Mouse (Mus musculus): ENCODE results near the gene Atp8a2. TPM values are rescaled to one million over a fixed set of nuclear protein-coding genes. Genes with fewer than 3 reads are reported as not detected.

Atp8a2 gene
- polyA plus RNA-seq (2015; fragmentation: Nextera tagmentation; extraction: Ambion mirVana) = 1.2 and 1.4 TPM in 2 replicates

DNA sequence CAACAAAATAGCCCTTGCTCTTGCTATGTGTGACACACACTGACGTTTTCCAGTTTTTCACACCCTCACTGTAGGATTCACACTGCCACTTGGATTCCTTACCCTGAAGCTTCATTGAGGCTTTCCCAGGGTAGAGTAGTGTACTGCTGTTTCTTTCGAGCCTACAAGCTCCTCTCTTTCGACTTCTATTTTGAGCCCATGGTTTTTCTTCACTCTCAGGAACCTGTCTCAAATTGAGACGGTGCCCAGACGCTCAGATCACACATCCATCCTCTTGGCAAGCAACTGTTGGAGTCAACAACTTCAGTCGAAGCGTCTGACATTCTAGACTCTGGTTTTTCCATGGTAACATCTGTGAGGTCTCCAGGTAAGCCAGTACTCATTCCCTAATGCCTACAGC, at the start of gene Atp8a2:
Atp8a2 (minus strand) TSS at position 296 of the 400 bp plus-strand sequence.
- Histone ChIP-seq H3K36me3 (no peaks in the 10 kb centered on the region), H3K4me2 (no peak within 1 kb of the TSS), H3K4me1 (no peaks in the 10 kb centered on the region), H3K27ac (no peak within 1 kb of the TSS), H3K27me3 (no peaks in the 10 kb centered on the region), H3K4me3 (replicated peaks) (no peak within 1 kb of the TSS), H3K9me3 (replicated peaks) (no peaks in the 10 kb centered on the region), H3K9ac (no peak within 1 kb of the TSS)
- no peak for ATAC-seq (replicated peaks; ENCODE audit: low FRiP score)
- WGBS = 73% methylated on average over 7 of the region's 7 CpGs

DNA sequence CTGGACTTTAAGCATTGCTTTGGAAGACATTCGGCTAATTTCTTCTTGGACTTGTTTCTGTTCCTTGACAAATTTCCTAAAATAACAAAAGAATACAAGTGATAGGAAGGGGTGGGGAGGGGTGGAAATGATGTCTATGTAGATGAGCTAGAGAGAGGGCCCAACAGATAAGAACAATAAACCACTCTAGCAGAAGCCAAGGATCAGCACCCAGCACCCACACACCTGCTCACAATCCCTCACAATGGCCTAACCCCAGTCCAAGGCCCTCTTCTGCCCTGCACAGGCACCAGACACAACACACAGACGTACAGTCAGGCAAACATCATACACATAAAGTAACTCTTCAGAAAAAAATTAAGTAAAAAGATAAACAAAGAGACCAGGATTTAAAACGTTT, 41.6 kb upstream of the Atp8a2 start:
- Histone ChIP-seq H3K4me1 (no peaks in the 10 kb centered on the region), H3K9ac (no peak overlapping the region), H3K36me3 (peaks cover 70% of the 10 kb centered on the region), H3K27me3 (no peaks in the 10 kb centered on the region), H3K4me3 (replicated peaks) (no peak overlapping the region), H3K27ac (no peak overlapping the region), H3K9me3 (replicated peaks) (no peaks in the 10 kb centered on the region), H3K4me2 (no peak overlapping the region)
- ATAC-seq (replicated peaks; ENCODE audit: low FRiP score) = no peak
- 84% methylated on average over 3 of the region's 3 CpGs for WGBS

DNA sequence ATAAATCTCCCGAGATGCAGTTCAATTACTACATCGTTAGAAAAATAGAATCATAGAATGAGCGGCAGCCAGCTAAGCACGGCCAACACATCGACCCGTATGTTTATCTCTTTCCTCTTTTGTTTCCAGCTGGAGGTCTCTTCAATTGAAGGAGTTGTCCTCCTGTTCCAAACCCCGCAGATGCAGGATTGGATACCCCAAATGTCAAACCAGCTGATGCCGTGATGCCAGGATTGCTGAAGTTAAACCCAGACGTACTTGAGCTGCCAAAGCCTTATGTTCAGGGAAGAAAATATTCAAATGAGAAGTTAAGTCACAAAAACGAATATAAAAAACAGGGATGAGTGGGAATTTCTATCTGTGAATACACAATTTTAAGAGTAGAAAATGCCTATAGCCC, 22.9 kb upstream of the Atp8a2 start:
- 92% methylated on average over 10 of the region's 10 CpGs for WGBS
- no peaks in the 10 kb centered on the region for H3K9me3 ChIP-seq (replicated peaks)
- no peak overlapping the region for H3K4me3 ChIP-seq (replicated peaks)
- H3K36me3 ChIP-seq = peaks cover 45% of the 10 kb centered on the region
- no peak overlapping the region for H3K4me2 ChIP-seq
- no peak overlapping the region for H3K9ac ChIP-seq
- H3K4me1 ChIP-seq = no peaks in the 10 kb centered on the region
- no peaks in the 10 kb centered on the region for H3K27me3 ChIP-seq
- no peak for ATAC-seq (replicated peaks; ENCODE audit: low FRiP score)
- no peak overlapping the region for H3K27ac ChIP-seq

DNA sequence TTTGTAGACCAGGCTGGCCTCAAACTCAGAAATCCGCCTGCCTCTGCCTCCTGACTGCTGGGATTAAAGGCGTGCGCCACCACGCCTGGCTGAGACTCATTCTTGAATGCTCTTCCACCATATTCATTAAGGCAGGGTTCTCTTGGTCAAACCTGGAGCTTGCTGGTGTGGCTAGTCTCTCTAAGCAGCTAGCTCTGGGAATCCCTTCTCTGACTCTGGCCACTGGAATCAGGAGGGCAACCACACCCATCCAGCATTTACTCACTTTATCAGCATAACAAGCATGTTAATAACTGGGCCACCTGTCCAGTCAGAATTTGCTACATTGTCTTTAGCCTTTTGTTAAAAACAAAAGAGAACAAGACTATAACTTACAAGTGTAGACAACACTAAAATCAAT, 20.6 kb upstream of the Atp8a2 start:
- WGBS = 98% methylated on average over 4 of the region's 4 CpGs
- H3K9me3 ChIP-seq (replicated peaks) = no peaks in the 10 kb centered on the region
- H3K9ac ChIP-seq = no peak overlapping the region
- H3K4me3 ChIP-seq (replicated peaks) = no peak overlapping the region
- no peak overlapping the region for H3K4me2 ChIP-seq
- H3K36me3 ChIP-seq = peaks cover 41% of the 10 kb centered on the region
- no peak overlapping the region for H3K27ac ChIP-seq
- H3K4me1 ChIP-seq = no peaks in the 10 kb centered on the region
- no peak for ATAC-seq (replicated peaks; ENCODE audit: low FRiP score)
- H3K27me3 ChIP-seq = no peaks in the 10 kb centered on the region

- WGBS = 82% methylated on average over 1 of the region's 1 CpGs
- Histone ChIP-seq H3K9ac (no peak overlapping the region), H3K27me3 (no peaks in the 10 kb centered on the region), H3K36me3 (peaks cover 33% of the 10 kb centered on the region), H3K27ac (no peak overlapping the region), H3K4me1 (no peaks in the 10 kb centered on the region), H3K4me3 (replicated peaks) (no peak overlapping the region), H3K4me2 (no peak overlapping the region), H3K9me3 (replicated peaks) (no peaks in the 10 kb centered on the region)
- no peak for ATAC-seq (replicated peaks; ENCODE audit: low FRiP score)
Observed at GRCm38 (mm10) chr14:60216125-60216524, 19.1 kb upstream of the Atp8a2 start.

DNA sequence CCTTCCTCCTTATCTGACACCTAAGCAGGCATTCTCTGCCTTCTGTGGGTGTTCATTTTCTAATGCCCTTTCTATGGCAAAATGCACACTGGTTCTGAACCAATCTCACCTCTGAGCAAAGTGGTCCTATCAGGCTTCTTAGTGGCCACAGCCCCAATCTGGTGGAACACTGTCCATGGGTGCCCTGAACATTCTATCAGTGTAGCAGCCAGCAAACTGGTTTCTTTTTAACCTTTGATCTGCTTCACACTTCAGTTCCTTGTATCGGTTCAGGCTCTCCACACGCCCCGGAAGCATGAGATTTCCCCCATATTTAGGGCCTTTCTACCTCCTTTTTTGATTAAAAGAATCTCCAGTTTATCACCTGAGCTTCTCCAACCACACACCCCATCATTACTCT, 18.0 kb upstream of the Atp8a2 start:
- no peaks in the 10 kb centered on the region for H3K9me3 ChIP-seq (replicated peaks)
- H3K27ac ChIP-seq = no peak overlapping the region
- 92% methylated on average over 3 of the region's 3 CpGs for WGBS
- no peak overlapping the region for H3K9ac ChIP-seq
- H3K4me1 ChIP-seq = no peaks in the 10 kb centered on the region
- ATAC-seq (replicated peaks; ENCODE audit: low FRiP score) = no peak
- no peaks in the 10 kb centered on the region for H3K27me3 ChIP-seq
- no peak overlapping the region for H3K4me3 ChIP-seq (replicated peaks)
- no peak overlapping the region for H3K4me2 ChIP-seq
- H3K36me3 ChIP-seq = peaks cover 26% of the 10 kb centered on the region

DNA sequence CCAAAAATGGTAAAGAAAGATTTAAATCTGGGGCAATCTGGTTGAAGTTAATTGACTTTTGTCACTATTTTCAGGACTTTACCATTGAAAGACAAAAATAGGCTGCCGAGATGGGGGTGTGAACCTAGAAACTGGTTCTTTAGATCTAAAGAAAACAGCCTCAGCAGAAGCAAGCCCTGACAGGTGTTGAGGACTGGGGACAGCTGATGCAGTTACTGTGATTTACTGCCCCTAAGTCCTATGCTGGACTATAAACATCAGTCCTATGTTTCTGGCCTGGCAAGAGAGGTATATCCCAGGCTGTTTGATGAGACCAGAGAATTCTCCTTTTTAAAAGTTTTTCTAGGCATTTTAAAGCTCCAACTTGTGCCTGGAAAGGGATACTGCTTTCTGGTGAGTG, 17.1 kb upstream of the Atp8a2 start:
- peaks cover 18% of the 10 kb centered on the region for H3K36me3 ChIP-seq
- H3K9ac ChIP-seq = no peak overlapping the region
- H3K9me3 ChIP-seq (replicated peaks) = no peaks in the 10 kb centered on the region
- no peaks in the 10 kb centered on the region for H3K4me1 ChIP-seq
- no peak overlapping the region for H3K27ac ChIP-seq
- WGBS = 37% methylated on average over 1 of the region's 1 CpGs
- H3K27me3 ChIP-seq = no peaks in the 10 kb centered on the region
- ATAC-seq (replicated peaks; ENCODE audit: low FRiP score) = no peak
- H3K4me3 ChIP-seq (replicated peaks) = no peak overlapping the region
- no peak overlapping the region for H3K4me2 ChIP-seq

- Histone ChIP-seq H3K36me3 (no peaks in the 10 kb centered on the region), H3K4me2 (no peak overlapping the region), H3K9ac (no peak overlapping the region), H3K27me3 (no peaks in the 10 kb centered on the region), H3K27ac (no peak overlapping the region), H3K4me3 (replicated peaks) (no peak overlapping the region), H3K9me3 (replicated peaks) (no peaks in the 10 kb centered on the region), H3K4me1 (no peaks in the 10 kb centered on the region)
- no peak for ATAC-seq (replicated peaks; ENCODE audit: low FRiP score)
- 96% methylated on average over 7 of the region's 7 CpGs for WGBS
Observed at GRCm38 (mm10) chr14:60209166-60209565, 12.2 kb upstream of the Atp8a2 start.

DNA sequence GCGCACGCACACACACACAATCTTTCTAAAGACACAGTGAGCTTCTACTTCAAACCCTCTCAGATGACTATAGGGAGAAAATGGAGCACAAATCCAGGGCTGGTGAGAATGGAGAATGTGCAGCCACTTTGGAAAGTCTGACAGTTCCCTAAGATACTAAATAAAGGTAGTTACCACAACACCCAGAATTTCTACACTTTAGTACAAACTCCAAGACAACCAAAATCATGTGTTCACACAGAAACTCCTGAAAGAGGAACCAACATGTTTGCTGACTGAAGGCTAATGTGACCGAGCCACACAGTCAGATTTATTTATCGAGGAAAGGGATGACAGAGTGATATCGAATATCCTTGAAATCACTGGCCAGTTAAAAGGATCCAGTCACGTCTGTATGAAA, 8.0 kb upstream of the Atp8a2 start:
- H3K27me3 ChIP-seq = no peaks in the 10 kb centered on the region
- ATAC-seq (replicated peaks; ENCODE audit: low FRiP score) = no peak
- H3K27ac ChIP-seq = no peak overlapping the region
- no peaks in the 10 kb centered on the region for H3K9me3 ChIP-seq (replicated peaks)
- no peak overlapping the region for H3K4me3 ChIP-seq (replicated peaks)
- no peak overlapping the region for H3K9ac ChIP-seq
- no peaks in the 10 kb centered on the region for H3K4me1 ChIP-seq
- H3K36me3 ChIP-seq = no peaks in the 10 kb centered on the region
- H3K4me2 ChIP-seq = no peak overlapping the region
- 74% methylated on average over 6 of the region's 6 CpGs for WGBS

GRCm38 (mm10) chr14:60195999-60196398, 980 bp downstream of the Atp8a2 start:
- WGBS = 78% methylated on average over 5 of the region's 5 CpGs
- no peak overlapping the region for H3K4me2 ChIP-seq

DNA sequence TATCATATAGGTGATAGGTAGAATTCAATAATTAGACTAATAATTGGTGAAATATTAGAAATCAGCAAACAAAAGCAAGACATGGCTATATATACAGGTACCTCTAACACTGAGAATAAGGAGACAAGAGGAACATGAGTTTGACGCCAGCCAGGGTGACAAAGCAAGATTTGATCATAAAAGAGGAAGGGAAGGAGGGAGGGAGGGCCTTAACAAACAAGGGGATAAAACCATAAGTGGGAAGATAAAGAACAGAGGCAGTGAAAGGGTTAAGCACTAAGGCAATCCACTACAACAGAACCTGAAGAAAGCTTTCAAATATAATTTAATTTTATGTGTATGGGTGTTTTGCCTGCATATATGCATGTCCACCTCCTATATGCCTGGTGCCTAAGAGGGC, 2.4 kb downstream of the Atp8a2 start:
- Histone ChIP-seq H3K9ac (no peak overlapping the region), H3K4me2 (no peak overlapping the region), H3K27ac (no peak overlapping the region), H3K36me3 (no peaks in the 10 kb centered on the region), H3K9me3 (replicated peaks) (no peaks in the 10 kb centered on the region), H3K4me3 (replicated peaks) (no peak overlapping the region), H3K4me1 (no peaks in the 10 kb centered on the region), H3K27me3 (no peaks in the 10 kb centered on the region)
- ATAC-seq (replicated peaks; ENCODE audit: low FRiP score) = no peak
- WGBS = 81% methylated on average over 1 of the region's 1 CpGs

More at GRCm38 (mm10) chr14:60195999-60196398, 980 bp downstream of the Atp8a2 start:
- H3K27ac ChIP-seq = no peak overlapping the region
- no peak for ATAC-seq (replicated peaks; ENCODE audit: low FRiP score)
- H3K9ac ChIP-seq = no peak overlapping the region
- H3K4me3 ChIP-seq (replicated peaks) = no peak overlapping the region
- H3K36me3 ChIP-seq = no peaks in the 10 kb centered on the region
- H3K4me1 ChIP-seq = no peaks in the 10 kb centered on the region
- no peaks in the 10 kb centered on the region for H3K27me3 ChIP-seq
- no peaks in the 10 kb centered on the region for H3K9me3 ChIP-seq (replicated peaks)

GRCm38 (mm10) chr14:60189771-60190170, 7.2 kb downstream of the Atp8a2 start:
- Histone ChIP-seq H3K4me1 (no peaks in the 10 kb centered on the region), H3K9me3 (replicated peaks) (no peaks in the 10 kb centered on the region), H3K36me3 (no peaks in the 10 kb centered on the region), H3K27ac (no peak overlapping the region), H3K4me2 (no peak overlapping the region), H3K27me3 (no peaks in the 10 kb centered on the region), H3K4me3 (replicated peaks) (no peak overlapping the region), H3K9ac (no peak overlapping the region)
- WGBS = 84% methylated on average over 5 of the region's 5 CpGs
- ATAC-seq (replicated peaks; ENCODE audit: low FRiP score) = no peak

GRCm38 (mm10) chr14:60188201-60188825, 8.7 kb downstream of the Atp8a2 start:
- Histone ChIP-seq H3K4me1 (no peaks in the 10 kb centered on the region), H3K36me3 (no peaks in the 10 kb centered on the region), H3K9ac (no peak overlapping the region), H3K27ac (no peak overlapping the region), H3K9me3 (replicated peaks) (no peaks in the 10 kb centered on the region), H3K4me3 (replicated peaks) (no peak overlapping the region), H3K27me3 (no peaks in the 10 kb centered on the region), H3K4me2 (no peak overlapping the region)
- ATAC-seq (replicated peaks; ENCODE audit: low FRiP score) = no peak
- WGBS = 77% methylated on average over 5 of the region's 5 CpGs

All from kidney, embryonic 15.5 days (tissue).